Mouse (Mus musculus) cerebellum, postnatal 36 days (tissue): ENCODE results near the gene Cd200r4.
"Not testable (repeated sequence)": the region's sequence is repeated elsewhere in the genome, so short reads cannot be mapped to it uniquely, and the experiment has no call there.

Experiments
- DNase-seq, 2 experiments: peaks; one replicate each; pipeline ENCODE4 v3.0.0; 2021 to 2022; ENCODE audit warnings: mixed read lengths in 2 of 2

The Cd200r4 gene

DNA sequence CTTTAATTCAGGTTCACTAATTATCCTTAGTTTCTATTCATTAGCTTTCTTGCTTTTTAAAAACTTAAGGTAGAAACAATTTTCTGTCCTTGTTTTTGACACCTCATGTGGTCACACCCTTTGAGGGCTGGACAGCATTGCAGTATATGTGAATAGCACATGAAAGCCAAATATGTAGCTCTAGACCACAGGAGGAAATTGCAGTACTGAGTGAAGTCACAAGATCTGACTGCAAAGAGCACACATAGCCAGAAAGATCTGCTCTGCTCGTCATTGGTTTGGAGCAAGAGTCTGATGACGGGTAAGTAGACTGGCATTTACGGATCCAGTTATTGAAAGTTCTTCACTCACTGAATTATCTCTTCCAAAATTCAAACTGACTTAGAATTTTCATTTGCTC lies at the start of gene Cd200r4:
Cd200r4 (plus strand) TSS at position 190 of the 400 bp plus-strand sequence.
- DNase-seq, result no peak

- no peak for DNase-seq
These were observed 49.7 kb upstream of the Cd200r4 start for GRCm38 (mm10) chr16:44761811-44762210.

GRCm38 (mm10) chr16:44765555-44766319 lies 45.8 kb upstream of the Cd200r4 start, which contains the start of gene Cd200r1:
Cd200r1 (plus strand) TSS chr16:44765736.
- no peak for DNase-seq

DNA sequence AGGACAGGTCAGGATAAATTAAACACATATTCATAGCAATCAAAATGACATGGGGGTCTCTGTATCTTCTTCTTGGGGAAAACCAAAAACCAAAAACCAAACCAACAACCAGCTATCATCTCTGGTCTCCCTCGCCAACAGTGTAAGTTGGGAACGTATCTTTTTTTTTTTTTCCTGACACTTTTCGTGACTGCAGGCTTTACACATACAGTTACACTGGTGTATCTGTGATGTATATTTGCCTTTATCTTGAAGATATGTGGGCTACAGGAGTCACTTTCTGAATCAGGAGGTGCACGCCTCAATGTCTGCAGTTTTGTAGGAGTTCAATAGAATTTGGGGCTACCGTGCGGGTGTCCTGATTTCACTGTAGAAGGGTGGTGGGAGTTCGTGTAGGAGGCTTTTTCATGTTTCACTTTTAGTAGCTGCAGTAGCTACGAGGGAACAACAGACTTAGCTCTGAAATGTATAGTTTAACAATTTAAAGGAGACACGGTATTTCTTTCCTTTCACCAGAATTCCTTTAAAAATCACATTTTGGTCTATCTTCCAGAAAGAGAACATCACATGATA lies 45.1 kb upstream of the Cd200r4 start:
- no peak for DNase-seq

DNA sequence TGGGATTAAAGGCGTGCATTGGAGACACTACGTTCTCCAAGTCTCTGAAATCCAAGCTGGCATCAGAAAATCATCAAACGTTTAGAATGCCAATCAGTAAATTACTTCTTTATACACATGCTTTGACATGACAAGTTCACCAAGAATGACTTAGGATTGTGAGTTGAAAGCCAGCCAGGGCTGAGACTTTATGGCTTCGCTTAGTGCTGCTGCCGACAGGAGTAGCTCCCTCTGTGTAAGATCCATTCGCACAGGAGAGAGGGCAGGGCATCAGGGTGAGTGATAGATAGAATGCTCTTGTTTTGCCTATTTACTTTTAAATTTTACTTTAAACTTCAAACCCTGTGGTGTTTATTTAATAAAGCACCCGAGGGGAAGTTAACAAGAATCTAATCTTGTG lies 44.0 kb upstream of the Cd200r4 start:
- DNase-seq, result no peak

DNA sequence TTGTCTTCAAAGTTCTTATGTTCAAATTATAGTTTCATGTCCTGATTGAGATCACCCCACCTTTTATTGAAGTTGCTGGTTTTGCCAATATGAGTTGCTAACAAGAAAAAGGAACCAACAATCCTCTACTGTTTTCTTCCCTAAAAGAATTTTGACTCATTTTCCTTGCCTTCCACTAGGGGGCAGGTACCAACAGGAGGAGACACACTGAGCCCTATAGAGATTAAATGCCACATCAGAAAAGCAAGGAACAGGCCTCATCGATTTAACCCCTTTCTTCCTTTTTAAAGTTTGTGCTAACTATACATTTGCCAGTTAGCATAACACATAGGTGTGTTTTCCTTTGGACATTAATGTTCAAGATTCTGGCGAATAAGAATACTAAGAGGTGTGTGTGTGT lies 43.6 kb upstream of the Cd200r4 start:
- no peak for DNase-seq

DNA sequence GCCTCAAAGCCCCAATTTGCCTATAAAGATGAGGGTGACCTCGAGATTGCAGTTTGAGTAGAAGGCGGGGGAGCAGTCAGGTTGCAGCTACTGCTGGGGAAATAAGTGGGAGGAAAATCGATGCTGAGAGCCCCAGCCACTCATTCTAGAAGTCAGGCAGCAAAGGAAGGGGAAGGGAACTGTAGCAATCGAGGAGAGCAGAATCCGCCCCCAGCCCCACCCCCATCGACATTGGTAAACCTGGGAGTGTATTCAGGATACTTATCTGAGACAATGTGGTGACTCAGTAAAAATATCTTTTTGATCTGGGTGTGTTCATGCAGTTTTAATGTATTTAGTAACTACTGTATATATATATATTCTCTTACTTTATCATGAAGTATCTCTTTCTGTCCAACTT lies 39.0 kb upstream of the Cd200r4 start:
- no peak for DNase-seq

- no peak for DNase-seq
These were observed 37.9 kb upstream of the Cd200r4 start for GRCm38 (mm10) chr16:44773673-44774072.

DNA sequence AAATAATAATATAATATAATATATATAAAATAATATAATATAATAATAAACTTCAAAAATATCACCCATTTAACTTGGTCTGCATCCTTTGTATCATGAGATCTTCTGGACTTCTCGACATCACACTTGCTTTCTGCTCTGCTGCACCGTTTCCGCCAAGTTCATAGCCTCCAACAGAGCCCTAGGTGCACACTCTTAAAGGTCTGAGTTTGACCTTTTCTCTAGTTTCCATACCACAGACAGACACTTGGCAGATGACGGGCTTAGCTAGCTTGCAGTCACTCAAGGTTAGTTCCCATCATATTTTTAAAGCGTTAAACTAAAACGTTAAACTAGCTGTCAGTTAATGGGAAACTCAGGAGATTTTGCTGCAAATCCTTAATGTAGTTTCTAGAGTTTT lies 37.3 kb upstream of the Cd200r4 start:
- DNase-seq, result no peak

DNA sequence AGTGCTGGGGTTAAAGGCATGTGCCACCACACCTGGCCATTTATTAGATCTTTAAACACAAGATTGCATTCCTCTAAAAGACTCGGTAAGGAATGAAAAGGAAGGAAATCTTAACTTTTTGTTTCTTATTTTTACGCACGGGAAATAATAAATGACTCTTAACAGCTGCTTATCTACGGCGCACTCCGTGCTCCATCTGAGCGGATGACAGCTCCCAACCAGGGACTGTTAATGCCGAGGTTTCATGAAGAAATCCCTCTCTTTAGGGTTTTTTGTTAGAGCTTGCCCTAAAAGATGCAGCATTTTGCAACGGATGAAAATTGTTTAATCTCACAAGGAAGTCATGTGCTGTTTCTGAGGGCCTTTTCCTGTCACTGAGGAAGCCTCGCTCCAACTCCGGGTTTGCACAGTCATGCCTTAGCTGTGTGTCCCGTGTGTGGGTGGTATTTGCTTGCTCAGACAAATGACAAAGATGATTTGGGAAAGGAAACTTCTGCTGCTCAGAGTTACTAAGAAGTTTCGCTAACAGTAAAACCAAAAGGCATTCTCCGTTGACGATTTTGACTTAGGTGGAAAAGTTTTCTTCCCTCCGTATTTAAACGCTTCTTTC lies 32.9 kb upstream of the Cd200r4 start:
- no peak for DNase-seq

GRCm38 (mm10) chr16:44779494-44779893 lies 32.0 kb upstream of the Cd200r4 start:
- no peak for DNase-seq

DNA sequence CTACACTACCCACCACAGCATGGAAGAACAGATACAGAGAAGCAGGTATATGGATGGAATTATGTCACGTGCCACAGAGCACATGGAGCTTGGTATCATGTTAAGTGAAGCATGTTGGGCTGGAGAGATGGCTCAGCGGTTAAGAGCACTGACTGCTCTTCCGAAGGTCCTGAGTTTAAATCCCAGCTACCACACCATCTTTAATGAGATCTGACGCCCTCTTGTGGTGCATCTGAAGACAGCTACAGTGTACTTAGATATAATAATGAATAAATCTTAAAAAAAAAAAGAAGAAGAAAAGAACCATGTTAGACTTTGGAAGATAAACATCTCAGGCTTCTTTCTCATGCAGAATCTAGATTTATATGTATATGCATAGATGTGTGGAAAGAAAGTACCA lies 30.8 kb upstream of the Cd200r4 start:
- DNase-seq, result no peak

DNA sequence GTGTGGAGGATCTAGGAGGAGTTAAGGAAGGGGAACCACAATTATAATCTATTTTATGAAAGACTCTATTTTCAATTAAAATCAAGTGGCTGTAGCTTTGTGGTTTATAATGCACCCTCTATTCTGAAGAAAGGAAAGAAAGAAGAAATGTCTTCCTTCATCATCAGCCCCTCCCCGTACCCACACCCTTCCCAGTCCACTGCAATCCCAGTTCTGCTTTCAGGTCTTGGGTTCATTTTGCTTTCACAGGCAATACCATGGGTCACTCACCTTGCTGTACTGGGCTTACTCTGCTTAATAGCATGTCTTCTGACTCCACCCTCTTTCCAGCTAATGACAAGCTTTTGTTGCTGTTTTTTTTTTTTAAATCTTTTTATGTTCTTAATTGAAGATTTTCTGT lies 24.6 kb upstream of the Cd200r4 start:
- no peak for DNase-seq

DNA sequence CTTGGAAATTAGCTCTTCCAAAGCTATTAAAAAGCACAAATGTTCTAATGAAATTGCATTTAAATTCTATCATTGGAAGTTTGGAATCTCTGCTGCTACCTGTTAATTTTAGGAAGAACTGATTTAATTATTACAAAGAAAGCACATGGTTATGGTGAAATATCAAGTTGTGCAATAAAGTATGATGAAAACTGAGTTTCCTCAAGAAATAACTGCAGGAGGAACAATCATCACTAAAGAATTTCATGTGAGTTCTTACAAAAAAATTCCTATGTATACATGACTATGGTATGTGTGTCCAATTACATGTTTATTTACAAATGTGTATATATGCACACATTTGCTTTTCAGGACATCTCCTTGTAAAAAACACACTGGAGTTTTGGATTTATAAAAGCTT lies 17.1 kb upstream of the Cd200r4 start:
- no peak for DNase-seq

DNA sequence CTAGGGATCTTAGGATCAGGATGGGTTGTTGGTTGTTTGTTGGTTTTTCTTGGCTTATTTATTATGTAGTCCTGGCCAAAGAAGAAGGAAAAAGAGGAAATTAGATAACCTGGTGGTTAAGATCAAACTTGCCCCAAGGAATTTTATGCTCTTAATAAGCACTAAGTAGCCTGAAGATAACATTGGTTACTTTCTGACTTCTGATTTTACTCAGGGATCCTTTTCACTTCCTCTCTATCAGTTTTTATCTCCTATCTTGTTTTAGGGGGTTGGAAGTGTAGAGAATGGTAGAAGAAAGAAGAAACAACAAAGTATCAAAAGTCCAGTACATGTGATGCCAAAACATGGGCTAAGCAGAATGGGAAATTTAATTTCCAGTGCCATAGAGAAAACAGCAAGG lies 5.6 kb upstream of the Cd200r4 start:
- no peak for DNase-seq

DNA sequence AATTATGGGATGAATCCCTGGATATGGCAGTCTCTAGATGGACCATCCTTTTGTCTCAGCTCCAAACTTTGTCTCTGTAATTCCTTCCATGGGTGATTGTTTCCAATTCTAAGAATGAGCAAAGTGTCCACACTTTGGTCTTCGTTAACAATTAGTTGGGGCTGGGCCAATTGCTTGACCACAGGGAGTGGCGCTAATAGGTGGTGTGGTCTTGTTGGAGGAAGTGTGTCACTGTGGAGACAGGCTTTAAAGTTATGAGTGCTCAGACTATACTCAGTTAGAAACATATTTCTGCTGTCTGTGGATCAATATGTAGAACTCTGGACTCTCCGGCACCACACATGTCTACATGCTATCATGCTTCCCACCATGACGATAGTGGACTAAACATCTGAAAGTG lies 1.3 kb upstream of the Cd200r4 start:
- DNase-seq, result not testable (repeated sequence)

GRCm38 (mm10) chr16:44812468-44813065 lies 1.0 kb downstream of the Cd200r4 start:
- no peak for DNase-seq

- DNase-seq, result no peak
These were observed 6.5 kb downstream of the Cd200r4 start for GRCm38 (mm10) chr16:44818010-44818409.

DNA sequence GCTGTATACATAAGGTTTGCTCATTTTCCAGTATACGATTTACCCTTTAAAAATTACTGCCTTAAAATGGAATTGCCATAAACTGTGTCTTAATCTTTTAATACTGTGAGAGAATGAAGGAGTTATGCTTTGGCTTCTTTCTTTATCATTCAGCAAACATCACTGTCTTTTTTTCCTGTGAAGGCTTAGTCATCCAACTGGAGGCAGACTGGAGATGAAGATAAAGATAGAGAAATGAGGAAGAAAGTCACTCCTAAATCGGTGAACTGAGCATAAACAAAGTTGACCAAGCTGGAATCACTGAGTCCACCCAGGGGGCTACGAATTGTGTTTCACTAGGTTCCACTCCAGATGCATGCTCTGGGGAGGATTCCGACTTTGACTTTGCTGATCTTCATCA lies 9.0 kb downstream of the Cd200r4 start:
- no peak for DNase-seq

DNA sequence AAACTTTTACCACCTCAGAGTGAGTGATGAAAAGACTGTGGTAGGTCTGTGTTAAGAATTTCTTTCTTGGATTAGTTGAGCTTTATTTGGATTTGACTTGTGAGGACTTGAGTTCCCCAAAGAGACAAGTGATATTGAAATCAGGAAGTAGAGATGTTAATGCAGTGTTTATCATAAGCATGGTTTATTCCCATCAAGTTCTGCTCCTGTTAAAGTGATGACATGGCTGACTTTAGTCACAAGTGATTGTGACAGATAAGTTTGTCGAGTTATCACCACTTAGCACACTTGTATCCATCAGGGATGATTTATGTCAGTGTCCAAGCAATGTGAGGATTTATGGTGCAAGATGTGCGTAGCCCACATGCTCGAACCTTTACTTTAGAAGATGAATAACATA lies 20.8 kb downstream of the Cd200r4 start:
- DNase-seq, result no peak

DNA sequence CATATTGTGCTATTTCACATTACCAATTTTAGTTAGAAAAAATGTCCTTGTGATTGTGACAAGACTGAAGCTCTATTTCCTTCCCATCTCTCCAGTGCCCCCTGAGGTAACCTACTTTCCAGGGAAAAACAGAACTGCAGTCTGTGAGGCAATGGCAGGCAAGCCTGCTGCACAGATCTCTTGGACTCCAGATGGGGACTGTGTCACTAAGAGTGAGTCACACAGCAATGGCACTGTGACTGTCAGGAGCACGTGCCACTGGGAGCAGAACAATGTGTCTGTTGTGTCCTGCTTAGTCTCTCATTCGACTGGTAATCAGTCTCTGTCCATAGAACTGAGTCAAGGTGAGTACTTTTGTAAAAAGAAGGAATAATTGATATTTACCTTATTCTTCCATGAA lies 21.7 kb downstream of the Cd200r4 start:
- not testable (repeated sequence) for DNase-seq

GRCm38 (mm10) chr16:44866797-44867196 lies 55.3 kb downstream of the Cd200r4 start, which contains the start of gene Cd200r2:
Cd200r2 (plus strand) TSS chr16:44867097.
- no peak for DNase-seq

GRCm38 (mm10) chr16:44875178-44875577 lies 63.6 kb downstream of the Cd200r4 start:
- DNase-seq, result no peak

DNA sequence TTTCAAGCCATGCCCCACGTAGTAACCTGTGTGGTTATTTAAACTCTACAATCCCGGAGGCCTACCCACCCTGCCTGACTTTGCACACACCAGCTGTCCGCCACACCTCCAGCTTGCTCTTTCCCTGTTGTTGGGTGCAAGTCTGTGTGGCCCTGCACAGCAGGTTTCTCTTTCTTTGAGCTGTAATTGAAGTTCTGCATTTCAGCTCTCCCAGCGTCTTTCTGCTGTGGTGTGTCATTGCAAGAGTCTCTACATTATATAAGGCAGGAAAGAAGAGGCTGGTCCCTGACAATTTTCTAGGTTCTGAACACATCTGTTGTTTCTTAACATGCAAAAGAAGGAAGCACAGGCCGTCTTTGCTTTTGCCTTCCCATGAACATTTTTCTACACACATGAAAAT lies 65.1 kb downstream of the Cd200r4 start:
- DNase-seq, result no peak
